Mouse (Mus musculus): Measurements from ENCODE around the gene Plbd2. TPM values are rescaled to one million over a fixed set of nuclear protein-coding genes. Genes with fewer than 3 reads are reported as not detected.

Plbd2 gene
- polyA plus RNA-seq, 1 experiment = 36.4 TPM

- Histone ChIP-seq H3K4me3 (ENCODE audit: insufficient read depth, poor library complexity, severe bottlenecking) (no peak overlapping the region), H3K27me3 (ENCODE audit: control insufficient read depth, insufficient read depth, insufficient read length) (peaks cover 71% of the 10 kb centered on the region), H3ac (ENCODE audit: control insufficient read depth, insufficient read length, low read depth) (no peak overlapping the region), H3K79me3 (ENCODE audit: low read depth) (no peaks in the 10 kb centered on the region), H3K36me3 (ENCODE audit: control insufficient read depth, insufficient read depth) (no peaks in the 10 kb centered on the region), H3K79me2 (ENCODE audit: control insufficient read depth, insufficient read depth) (no peaks in the 10 kb centered on the region)
- TF ChIP-seq MAX (IDR thresholded peaks at IDR 0.05) (no peak), CTCF (IDR thresholded peaks at IDR 0.05; ENCODE audit: control insufficient read depth, insufficient read depth, insufficient read length) (no peak), CEBPB (IDR thresholded peaks at IDR 0.05; ENCODE audit: low read depth) (no peak), MYOD1 (IDR thresholded peaks at IDR 0.05; ENCODE audit: control insufficient read depth, insufficient read length, low read depth) (no peak), USF1 (IDR thresholded peaks at IDR 0.05; ENCODE audit: low read depth) (no peak), FOSL1 (IDR thresholded peaks at IDR 0.05; ENCODE audit: insufficient read depth, low read length, poor library complexity, severe bottlenecking) (no peak), MYOG (IDR thresholded peaks at IDR 0.05; ENCODE audit: control insufficient read depth, extremely low read depth, insufficient read length) (no peak)
These were observed 64.3 kb downstream of the Plbd2 start for GRCm38 (mm10) chr5:120438991-120439710.

- no peak for TF ChIP-seq USF1 (IDR thresholded peaks at IDR 0.05; ENCODE audit: low read depth)
- no peak for TF ChIP-seq MYOD1 (IDR thresholded peaks at IDR 0.05; ENCODE audit: control insufficient read depth, insufficient read length, low read depth)
- no peak for TF ChIP-seq CTCF (IDR thresholded peaks at IDR 0.05; ENCODE audit: control insufficient read depth, insufficient read depth, insufficient read length)
- no peak for TF ChIP-seq CEBPB (IDR thresholded peaks at IDR 0.05; ENCODE audit: low read depth)
- TF ChIP-seq MYOG (IDR thresholded peaks at IDR 0.05; ENCODE audit: control insufficient read depth, extremely low read depth, insufficient read length) = no peak
- TF ChIP-seq FOSL1 (IDR thresholded peaks at IDR 0.05; ENCODE audit: insufficient read depth, low read length, poor library complexity, severe bottlenecking) = no peak
- TF ChIP-seq MAX (IDR thresholded peaks at IDR 0.05) = no peak
- H3K27me3 ChIP-seq (ENCODE audit: control insufficient read depth, insufficient read depth, insufficient read length) = peaks cover 78% of the 10 kb centered on the region
- H3ac ChIP-seq (ENCODE audit: control insufficient read depth, insufficient read length, low read depth) = no peak overlapping the region
- H3K79me3 ChIP-seq (ENCODE audit: low read depth) = no peaks in the 10 kb centered on the region
- no peaks in the 10 kb centered on the region for H3K79me2 ChIP-seq (ENCODE audit: control insufficient read depth, insufficient read depth)
- no peaks in the 10 kb centered on the region for H3K36me3 ChIP-seq (ENCODE audit: control insufficient read depth, insufficient read depth)
- no peak overlapping the region for H3K4me3 ChIP-seq (ENCODE audit: insufficient read depth, poor library complexity, severe bottlenecking)
These were observed 65.0 kb downstream of the Plbd2 start for GRCm38 (mm10) chr5:120438469-120438868.

- Histone ChIP-seq H3ac (ENCODE audit: control insufficient read depth, insufficient read length, low read depth) (no peak overlapping the region), H3K79me2 (ENCODE audit: control insufficient read depth, insufficient read depth) (no peaks in the 10 kb centered on the region), H3K27me3 (ENCODE audit: control insufficient read depth, insufficient read depth, insufficient read length) (peaks cover 83% of the 10 kb centered on the region), H3K36me3 (ENCODE audit: control insufficient read depth, insufficient read depth) (no peaks in the 10 kb centered on the region), H3K4me3 (ENCODE audit: insufficient read depth, poor library complexity, severe bottlenecking) (no peak overlapping the region), H3K79me3 (ENCODE audit: low read depth) (no peaks in the 10 kb centered on the region)
- TF ChIP-seq MYOD1 (IDR thresholded peaks at IDR 0.05; ENCODE audit: control insufficient read depth, insufficient read length, low read depth) (no peak), MAX (IDR thresholded peaks at IDR 0.05) (no peak), FOSL1 (IDR thresholded peaks at IDR 0.05; ENCODE audit: insufficient read depth, low read length, poor library complexity, severe bottlenecking) (no peak), MYOG (IDR thresholded peaks at IDR 0.05; ENCODE audit: control insufficient read depth, extremely low read depth, insufficient read length) (no peak), CEBPB (IDR thresholded peaks at IDR 0.05; ENCODE audit: low read depth) (no peak), USF1 (IDR thresholded peaks at IDR 0.05; ENCODE audit: low read depth) (no peak), CTCF (IDR thresholded peaks at IDR 0.05; ENCODE audit: control insufficient read depth, insufficient read depth, insufficient read length) (no peak)
These were observed 65.4 kb downstream of the Plbd2 start for GRCm38 (mm10) chr5:120437986-120438385.

GRCm38 (mm10) chr5:120437539-120437938, 65.9 kb downstream of the Plbd2 start:
- Histone ChIP-seq H3ac (ENCODE audit: control insufficient read depth, insufficient read length, low read depth) (no peak overlapping the region), H3K4me3 (ENCODE audit: insufficient read depth, poor library complexity, severe bottlenecking) (no peak overlapping the region), H3K79me3 (ENCODE audit: low read depth) (no peaks in the 10 kb centered on the region), H3K36me3 (ENCODE audit: control insufficient read depth, insufficient read depth) (no peaks in the 10 kb centered on the region), H3K27me3 (ENCODE audit: control insufficient read depth, insufficient read depth, insufficient read length) (peaks cover 85% of the 10 kb centered on the region), H3K79me2 (ENCODE audit: control insufficient read depth, insufficient read depth) (no peaks in the 10 kb centered on the region)
- TF ChIP-seq CEBPB (IDR thresholded peaks at IDR 0.05; ENCODE audit: low read depth) (no peak), MYOG (IDR thresholded peaks at IDR 0.05; ENCODE audit: control insufficient read depth, extremely low read depth, insufficient read length) (no peak), FOSL1 (IDR thresholded peaks at IDR 0.05; ENCODE audit: insufficient read depth, low read length, poor library complexity, severe bottlenecking) (no peak), USF1 (IDR thresholded peaks at IDR 0.05; ENCODE audit: low read depth) (no peak), CTCF (IDR thresholded peaks at IDR 0.05; ENCODE audit: control insufficient read depth, insufficient read depth, insufficient read length) (no peak), MYOD1 (IDR thresholded peaks at IDR 0.05; ENCODE audit: control insufficient read depth, insufficient read length, low read depth) (no peak), MAX (IDR thresholded peaks at IDR 0.05) (no peak)

- H3K36me3 ChIP-seq (ENCODE audit: control insufficient read depth, insufficient read depth) = no peaks in the 10 kb centered on the region
- no peaks in the 10 kb centered on the region for H3K79me2 ChIP-seq (ENCODE audit: control insufficient read depth, insufficient read depth)
- no peak overlapping the region for H3ac ChIP-seq (ENCODE audit: control insufficient read depth, insufficient read length, low read depth)
- no peak overlapping the region for H3K4me3 ChIP-seq (ENCODE audit: insufficient read depth, poor library complexity, severe bottlenecking)
- H3K79me3 ChIP-seq (ENCODE audit: low read depth) = no peaks in the 10 kb centered on the region
- H3K27me3 ChIP-seq (ENCODE audit: control insufficient read depth, insufficient read depth, insufficient read length) = peaks cover 87% of the 10 kb centered on the region
- no peak for TF ChIP-seq CTCF (IDR thresholded peaks at IDR 0.05; ENCODE audit: control insufficient read depth, insufficient read depth, insufficient read length)
- TF ChIP-seq MYOD1 (IDR thresholded peaks at IDR 0.05; ENCODE audit: control insufficient read depth, insufficient read length, low read depth) = no peak
These were observed 66.4 kb downstream of the Plbd2 start for GRCm38 (mm10) chr5:120436885-120437495.

Data from C2C12 (cell line).